Comparison of ENCODE assay signal across 8 mouse cellular contexts in genomic region chr19:36439894-36440714, GRCm38 (mm10).
A peak's percentile ranks its signal among the peaks of the same experiment; 100 is the strongest.
DNase-seq lines count a peak whose midpoint lies in the region; ATAC-seq and TF ChIP-seq lines count a peak whose summit lies in the region.

No protein-coding gene starts in this region.

- H3K27ac ChIP-seq in bone marrow macrophage, adult 2 months (ENCODE audit: insufficient read depth, low read depth, low read length): no peak overlapping the region
- no peak overlapping the region for H3K27ac ChIP-seq in embryonic fibroblast, embryonic 13.5 days (ENCODE audit: insufficient read depth, low read length)
- no peak overlapping the region for H3K27ac ChIP-seq in limb, embryonic 11.5 days (replicated peaks; ENCODE audit: low read depth, low read length)
- no peak overlapping the region for H3K27ac ChIP-seq in neural tube, embryonic 14.5 days (ENCODE audit: low read depth, low read length)

- H3K36me3 ChIP-seq in limb, embryonic 11.5 days (ENCODE audit: control insufficient read depth, insufficient read depth, low read length): no peaks in the 10 kb centered on the region
- no peaks in the 10 kb centered on the region for H3K36me3 ChIP-seq in neural tube, embryonic 14.5 days (ENCODE audit: control insufficient read depth, insufficient read depth, low read length)

- no peaks in the 10 kb centered on the region for H3K27me3 ChIP-seq in limb, embryonic 11.5 days (ENCODE audit: control insufficient read depth, insufficient read depth, low read length)
- H3K27me3 ChIP-seq in neural tube, embryonic 14.5 days (ENCODE audit: control insufficient read depth, insufficient read depth, low read length): no peaks in the 10 kb centered on the region

- H3K9me3 ChIP-seq in limb, embryonic 11.5 days (ENCODE audit: control insufficient read depth, low read length): no peaks in the 10 kb centered on the region
- no peaks in the 10 kb centered on the region for H3K9me3 ChIP-seq in neural tube, embryonic 14.5 days (ENCODE audit: control insufficient read depth, low read length)

- whole genome bisulfite sequencing in limb, embryonic 11.5 days: 55% methylated on average over 9 of the region's 9 CpGs
- 55% methylated on average over 9 of the region's 9 CpGs for WGBS in neural tube, embryonic 14.5 days

- no peak for ATAC-seq in limb, embryonic 11.5 days (ENCODE audit: insufficient number of reproducible peaks, low FRiP score, low TSS enrichment, low read depth)
- peak; percentile 74 for ATAC-seq in neural tube, embryonic 14.5 days (ENCODE audit: low read depth)

- TF ChIP-seq POLR2A in bone marrow macrophage, adult 2 months (IDR thresholded peaks at IDR 0.05; ENCODE audit: borderline replicate concordance, low read depth, low read length): no peak
- no peak for TF ChIP-seq POLR2A in embryonic fibroblast, embryonic 13.5 days (IDR thresholded peaks at IDR 0.05; ENCODE audit: low read depth, low read length)

- no peak overlapping the region for H3K4me3 ChIP-seq in bone marrow macrophage, adult 2 months (ENCODE audit: insufficient read depth, low read length)
- no peak overlapping the region for H3K4me3 ChIP-seq in embryonic fibroblast, embryonic 13.5 days (ENCODE audit: insufficient read depth, low read length)
- no peak overlapping the region for H3K4me3 ChIP-seq in limb, embryonic 11.5 days (ENCODE audit: low read depth, low read length)
- no peak overlapping the region for H3K4me3 ChIP-seq in neural tube, embryonic 14.5 days (ENCODE audit: low read depth, low read length)

- peak; percentile 43 for DNase-seq in urinary bladder, postnatal 25 days (ENCODE audit: low spot score)
- no peak for DNase-seq in urinary bladder, adult 2 months (ENCODE audit: low spot score)
- DNase-seq in induced T-regulatory cell, adult 2 months (ENCODE audit: low read depth): peak; percentile 63
- DNase-seq in limb, embryonic 11.5 days (ENCODE audit: low spot score): peak; percentile 64
- no peak for DNase-seq in ovary, postnatal 36 days (ENCODE audit: low spot score)

- H3K4me2 ChIP-seq in limb, embryonic 11.5 days (ENCODE audit: low read depth, severe bottlenecking): no peak overlapping the region
- H3K4me2 ChIP-seq in neural tube, embryonic 14.5 days (ENCODE audit: low read depth, low read length): no peak overlapping the region

- H3K4me1 ChIP-seq in bone marrow macrophage, adult 2 months (ENCODE audit: control insufficient read depth, insufficient read depth, low read length): no peaks in the 10 kb centered on the region
- no peaks in the 10 kb centered on the region for H3K4me1 ChIP-seq in embryonic fibroblast, embryonic 13.5 days (ENCODE audit: control insufficient read depth, insufficient read depth, low read length)
- H3K4me1 ChIP-seq in limb, embryonic 11.5 days (ENCODE audit: control insufficient read depth, insufficient read depth, low read length): no peaks in the 10 kb centered on the region
- no peaks in the 10 kb centered on the region for H3K4me1 ChIP-seq in neural tube, embryonic 14.5 days (ENCODE audit: control insufficient read depth, insufficient read depth, low read length)

- H3K9ac ChIP-seq in limb, embryonic 11.5 days (ENCODE audit: low read length): no peak overlapping the region
- no peak overlapping the region for H3K9ac ChIP-seq in neural tube, embryonic 14.5 days (replicated peaks; ENCODE audit: low read depth, low read length)

- peak; percentile 65 for TF ChIP-seq CTCF in bone marrow macrophage, adult 2 months (IDR thresholded peaks at IDR 0.05; ENCODE audit: low read depth, low read length)
- TF ChIP-seq CTCF in embryonic fibroblast, embryonic 13.5 days (IDR thresholded peaks at IDR 0.05; ENCODE audit: borderline replicate concordance, insufficient read depth, low read length): peak; percentile 39; the same call in 1 of the 2 replicates

Comparison
In these comparisons a context has a peak if more than half of its experiments do, and no peak if none do; other contexts are left out.
1. DNase-seq: peak in urinary bladder, postnatal 25 days (single experiment), induced T-regulatory cell, adult 2 months (single experiment) and limb, embryonic 11.5 days (single experiment); none in urinary bladder, adult 2 months (single experiment) and ovary, postnatal 36 days (single experiment).